Mouse (Mus musculus): Measurements from ENCODE around the gene Spata5. TPM values are rescaled to one million over a fixed set of nuclear protein-coding genes. Genes with fewer than 3 reads are reported as not detected.

Gene Spata5
- polyA plus RNA-seq, 1 experiment from 2014 or later, result 43.9 TPM

- ATAC-seq (ENCODE audit: low FRiP score, low read depth), result no peak
- 95% methylated on average over 6 of the region's 6 CpGs for whole genome bisulfite sequencing
Observed at GRCm38 (mm10) chr3:37566097-37566496, 146.4 kb downstream of the Spata5 start.

GRCm38 (mm10) chr3:37567505-37567904 lies 147.8 kb downstream of the Spata5 start:
- no peak overlapping the region for H3K4me3 ChIP-seq
- no peaks in the 10 kb centered on the region for H3K27me3 ChIP-seq
- no peaks in the 10 kb centered on the region for H3K9me3 ChIP-seq
- ATAC-seq (ENCODE audit: low FRiP score, low read depth), result no peak
- 88% methylated on average over 1 of the region's 1 CpGs for WGBS
- no peaks in the 10 kb centered on the region for H3K36me3 ChIP-seq
- H3K9ac ChIP-seq (replicated peaks), result no peak overlapping the region
- no peak overlapping the region for H3K4me2 ChIP-seq (replicated peaks)
- peaks cover 33% of the 10 kb centered on the region for H3K4me1 ChIP-seq
- no peak overlapping the region for H3K27ac ChIP-seq (replicated peaks)

More at GRCm38 (mm10) chr3:37566097-37566496, 146.4 kb downstream of the Spata5 start:
- H3K27me3 ChIP-seq, result no peaks in the 10 kb centered on the region
- H3K9ac ChIP-seq (replicated peaks), result no peak overlapping the region
- H3K4me1 ChIP-seq, result peaks cover 24% of the 10 kb centered on the region
- H3K4me3 ChIP-seq, result no peak overlapping the region
- no peak overlapping the region for H3K4me2 ChIP-seq (replicated peaks)
- no peak overlapping the region for H3K27ac ChIP-seq (replicated peaks)
- H3K9me3 ChIP-seq, result no peaks in the 10 kb centered on the region
- H3K36me3 ChIP-seq, result no peaks in the 10 kb centered on the region

- Histone ChIP-seq H3K9ac (replicated peaks) (no peak overlapping the region), H3K4me1 (peaks cover 33% of the 10 kb centered on the region), H3K4me2 (replicated peaks) (no peak overlapping the region), H3K9me3 (no peaks in the 10 kb centered on the region), H3K27me3 (no peaks in the 10 kb centered on the region), H3K4me3 (no peak overlapping the region), H3K36me3 (no peaks in the 10 kb centered on the region), H3K27ac (replicated peaks) (no peak overlapping the region)
- ATAC-seq (ENCODE audit: low FRiP score, low read depth), result no peak
- WGBS, result 78% methylated on average over 1 of the region's 1 CpGs
Observed at GRCm38 (mm10) chr3:37568780-37569179, 149.1 kb downstream of the Spata5 start.

GRCm38 (mm10) chr3:37569661-37570566 lies 150.2 kb downstream of the Spata5 start:
- no peaks in the 10 kb centered on the region for H3K9me3 ChIP-seq
- H3K27ac ChIP-seq (replicated peaks), result peak overlapping the region; percentile 71
- peak; percentile 92 for ATAC-seq (ENCODE audit: low FRiP score, low read depth)
- no peaks in the 10 kb centered on the region for H3K36me3 ChIP-seq
- peak overlapping the region; percentile 45 for H3K4me2 ChIP-seq (replicated peaks)
- H3K27me3 ChIP-seq, result no peaks in the 10 kb centered on the region
- H3K4me3 ChIP-seq, result peak overlapping the region; percentile 19
- H3K4me1 ChIP-seq, result peaks cover 33% of the 10 kb centered on the region
- no peak overlapping the region for H3K9ac ChIP-seq (replicated peaks)
- 6% methylated on average over 22 of the region's 22 CpGs for WGBS

GRCm38 (mm10) chr3:37571633-37572032 lies 151.9 kb downstream of the Spata5 start:
- Histone ChIP-seq H3K9me3 (no peaks in the 10 kb centered on the region), H3K4me2 (replicated peaks) (no peak overlapping the region), H3K9ac (replicated peaks) (no peak overlapping the region), H3K4me1 (peaks cover 33% of the 10 kb centered on the region), H3K36me3 (no peaks in the 10 kb centered on the region), H3K27ac (replicated peaks) (no peak overlapping the region), H3K27me3 (no peaks in the 10 kb centered on the region), H3K4me3 (no peak overlapping the region)
- no peak for ATAC-seq (ENCODE audit: low FRiP score, low read depth)
- 41% methylated on average over 4 of the region's 4 CpGs for WGBS

- Histone ChIP-seq H3K9ac (replicated peaks) (no peak overlapping the region), H3K4me3 (no peak overlapping the region), H3K27me3 (no peaks in the 10 kb centered on the region), H3K4me1 (peaks cover 33% of the 10 kb centered on the region), H3K4me2 (replicated peaks) (no peak overlapping the region), H3K9me3 (no peaks in the 10 kb centered on the region), H3K27ac (replicated peaks) (no peak overlapping the region), H3K36me3 (no peaks in the 10 kb centered on the region)
- 71% methylated on average over 6 of the region's 6 CpGs for WGBS
- ATAC-seq (ENCODE audit: low FRiP score, low read depth), result no peak
Observed at GRCm38 (mm10) chr3:37572066-37572465, 152.4 kb downstream of the Spata5 start.

GRCm38 (mm10) chr3:37576840-37577239 lies 157.1 kb downstream of the Spata5 start:
- WGBS, result 95% methylated on average over 6 of the region's 6 CpGs
- Histone ChIP-seq H3K4me1 (0 out of 2 replicates have a peak, but pooled peaks cover 4% of the 10 kb centered on the region), H3K27me3 (no peaks in the 10 kb centered on the region)

GRCm38 (mm10) chr3:37577706-37578105 lies 158.0 kb downstream of the Spata5 start:
- no peak overlapping the region for H3K4me3 ChIP-seq
- no peak for ATAC-seq (ENCODE audit: low FRiP score, low read depth)
- no peaks in the 10 kb centered on the region for H3K27me3 ChIP-seq
- H3K36me3 ChIP-seq, result peaks cover 15% of the 10 kb centered on the region; the same call in 1 of the 2 replicates
- H3K9me3 ChIP-seq, result no peaks in the 10 kb centered on the region
- H3K4me2 ChIP-seq (replicated peaks), result no peak overlapping the region
- WGBS, result 86% methylated on average over 3 of the region's 3 CpGs
- H3K9ac ChIP-seq (replicated peaks), result no peak overlapping the region
- no peak overlapping the region for H3K27ac ChIP-seq (replicated peaks)
- H3K4me1 ChIP-seq, result no peaks in the 10 kb centered on the region

More at GRCm38 (mm10) chr3:37576840-37577239, 157.1 kb downstream of the Spata5 start:
- peaks cover 15% of the 10 kb centered on the region; the same call in 1 of the 2 replicates for H3K36me3 ChIP-seq
- no peaks in the 10 kb centered on the region for H3K9me3 ChIP-seq
- no peak overlapping the region for H3K27ac ChIP-seq (replicated peaks)
- no peak overlapping the region for H3K4me3 ChIP-seq
- no peak overlapping the region for H3K4me2 ChIP-seq (replicated peaks)
- no peak for ATAC-seq (ENCODE audit: low FRiP score, low read depth)
- H3K9ac ChIP-seq (replicated peaks), result no peak overlapping the region

GRCm38 (mm10) chr3:37584576-37584975 lies 164.9 kb downstream of the Spata5 start:
- 88% methylated on average over 5 of the region's 5 CpGs for WGBS
- no peak overlapping the region for H3K4me2 ChIP-seq (replicated peaks)
- H3K4me3 ChIP-seq, result no peak overlapping the region
- ATAC-seq (ENCODE audit: low FRiP score, low read depth), result no peak
- H3K9ac ChIP-seq (replicated peaks), result no peak overlapping the region
- H3K36me3 ChIP-seq, result peaks cover 9% of the 10 kb centered on the region; the same call in 1 of the 2 replicates
- H3K9me3 ChIP-seq, result no peaks in the 10 kb centered on the region
- peaks cover 16% of the 10 kb centered on the region; the same call in 1 of the 2 replicates for H3K27me3 ChIP-seq
- no peak overlapping the region for H3K27ac ChIP-seq (replicated peaks)
- H3K4me1 ChIP-seq, result peaks cover 21% of the 10 kb centered on the region

GRCm38 (mm10) chr3:37585967-37586730 lies 166.5 kb downstream of the Spata5 start:
- Histone ChIP-seq H3K4me1 (peaks cover 21% of the 10 kb centered on the region), H3K9ac (replicated peaks) (peak overlapping the region; percentile 44), H3K36me3 (0 out of 2 replicates have a peak, but pooled peaks cover under 1% of the 10 kb centered on the region), H3K4me3 (peak overlapping the region; percentile 33), H3K9me3 (peaks cover 5% of the 10 kb centered on the region; the same call in 1 of the 2 replicates), H3K4me2 (replicated peaks) (peak overlapping the region; percentile 54), H3K27ac (replicated peaks) (peak overlapping the region; percentile 81), H3K27me3 (peaks cover 16% of the 10 kb centered on the region; the same call in 1 of the 2 replicates)
- WGBS, result under 1% methylated on average over 15 of the region's 15 CpGs
- peak; percentile 82 for ATAC-seq (ENCODE audit: low FRiP score, low read depth)

GRCm38 (mm10) chr3:37586731-37587578 lies 167.3 kb downstream of the Spata5 start:
- H3K36me3 ChIP-seq, result no peaks in the 10 kb centered on the region
- peaks cover 21% of the 10 kb centered on the region for H3K4me1 ChIP-seq
- peaks cover 5% of the 10 kb centered on the region; the same call in 1 of the 2 replicates for H3K9me3 ChIP-seq
- peak overlapping the region; percentile 81 for H3K27ac ChIP-seq (replicated peaks)
- H3K9ac ChIP-seq (replicated peaks), result peak overlapping the region; percentile 44; the same call in 1 of the 2 replicates
- peak overlapping the region; percentile 54 for H3K4me2 ChIP-seq (replicated peaks)
- peak; percentile 27; the same call in 1 of the 2 replicates for ATAC-seq (ENCODE audit: low FRiP score, low read depth)
- H3K4me3 ChIP-seq, result peak overlapping the region; percentile 33
- H3K27me3 ChIP-seq, result peaks cover 20% of the 10 kb centered on the region; the same call in 1 of the 2 replicates
- WGBS, result 13% methylated on average over 16 of the region's 16 CpGs

All from midbrain, embryonic 12.5 days (tissue).